Mouse (Mus musculus): ENCODE measurements around the gene Tacstd2. TPM values are rescaled to one million over a fixed set of nuclear protein-coding genes. Genes with fewer than 3 reads are reported as not detected.
A peak's percentile ranks its signal among the peaks of the same experiment; 100 is the strongest.
"Not testable (repeated sequence)": the region's sequence is repeated elsewhere in the genome, so short reads cannot be mapped to it uniquely, and the experiment has no call there.

Tacstd2 gene
- 1 to 10 TPM in 1 of 2 experiments, under 1 TPM in 1; 0.20 to 1.0 TPM for total RNA-seq (2021)

DNA sequence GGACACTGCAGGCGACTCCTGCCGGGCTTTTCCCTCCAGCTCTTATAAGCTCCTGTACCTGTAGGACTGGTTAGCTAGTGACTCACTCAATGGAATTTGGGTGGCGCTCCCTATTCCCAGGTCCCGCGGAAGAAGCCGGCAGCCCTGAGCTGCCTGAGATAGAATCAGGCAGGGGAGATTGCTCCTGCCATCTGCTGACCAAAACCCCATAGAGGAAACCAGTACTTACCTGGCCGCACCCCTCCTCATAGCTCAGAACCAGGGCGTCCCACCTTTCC is at the start of gene Tacstd2:
Gene Tacstd2 (minus strand): TSS at position 20 of the 278 bp plus-strand sequence.
- intact Hi-C loops (cut with DNase I): no loop called here
- DNase-seq (ENCODE audit: extremely low spot score in 1 of 2, low spot score in 2 of 2): no peak

DNA sequence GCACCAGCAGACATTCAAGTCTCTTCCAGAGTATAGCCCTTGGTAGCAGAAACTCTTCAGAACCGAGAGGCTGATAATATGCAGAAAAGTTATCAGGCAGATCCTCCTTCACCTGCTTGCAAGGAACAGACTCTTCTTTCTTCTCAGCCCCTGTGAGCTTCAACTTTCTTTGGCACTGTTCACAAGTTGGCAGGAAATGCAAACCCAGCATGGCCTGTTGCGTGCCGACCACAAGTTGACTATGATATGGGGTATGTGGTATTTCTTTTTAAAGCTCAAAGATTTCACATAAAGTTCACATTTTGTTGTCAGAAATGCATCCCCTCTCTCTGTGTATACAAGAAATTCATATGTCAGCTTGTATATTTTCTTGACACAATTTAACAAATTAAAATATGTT is 30.7 kb upstream of the Tacstd2 start:
- intact Hi-C loops (cut with DNase I): no loop called here
- DNase-seq (ENCODE audit: extremely low spot score in 1 of 2, low spot score in 2 of 2): no peak

DNA sequence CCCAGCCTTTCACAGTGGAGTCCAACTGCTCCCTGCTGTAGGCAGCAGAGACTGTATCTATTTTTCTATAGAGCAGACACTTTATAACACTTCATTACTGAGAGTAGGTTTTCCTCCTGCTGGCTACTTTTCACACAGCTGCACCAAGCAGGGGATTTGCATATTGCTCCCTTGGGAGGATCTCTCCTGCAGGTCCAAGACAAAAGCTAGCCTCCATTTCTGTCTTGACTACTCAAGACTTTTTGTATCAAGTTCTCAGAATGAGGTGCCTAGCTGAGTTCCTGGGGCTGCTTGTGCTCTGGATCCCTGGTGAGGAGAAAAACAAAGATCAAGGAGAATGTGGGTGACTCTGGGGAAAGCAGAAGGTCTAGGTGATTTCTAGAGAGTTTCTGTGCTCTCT is 19.8 kb upstream of the Tacstd2 start:
- intact Hi-C loops (cut with DNase I): no loop called here

GRCm38 (mm10) chr6:67549550-67549949 is 14.0 kb upstream of the Tacstd2 start:
- intact Hi-C loops (cut with DNase I): no loop called here
- DNase-seq (ENCODE audit: extremely low spot score in 1 of 2, low spot score in 2 of 2): no peak

More for the DNA sequence above, 19.8 kb upstream of the Tacstd2 start:
- DNase-seq (ENCODE audit: extremely low spot score in 1 of 2, low spot score in 2 of 2): no peak

DNA sequence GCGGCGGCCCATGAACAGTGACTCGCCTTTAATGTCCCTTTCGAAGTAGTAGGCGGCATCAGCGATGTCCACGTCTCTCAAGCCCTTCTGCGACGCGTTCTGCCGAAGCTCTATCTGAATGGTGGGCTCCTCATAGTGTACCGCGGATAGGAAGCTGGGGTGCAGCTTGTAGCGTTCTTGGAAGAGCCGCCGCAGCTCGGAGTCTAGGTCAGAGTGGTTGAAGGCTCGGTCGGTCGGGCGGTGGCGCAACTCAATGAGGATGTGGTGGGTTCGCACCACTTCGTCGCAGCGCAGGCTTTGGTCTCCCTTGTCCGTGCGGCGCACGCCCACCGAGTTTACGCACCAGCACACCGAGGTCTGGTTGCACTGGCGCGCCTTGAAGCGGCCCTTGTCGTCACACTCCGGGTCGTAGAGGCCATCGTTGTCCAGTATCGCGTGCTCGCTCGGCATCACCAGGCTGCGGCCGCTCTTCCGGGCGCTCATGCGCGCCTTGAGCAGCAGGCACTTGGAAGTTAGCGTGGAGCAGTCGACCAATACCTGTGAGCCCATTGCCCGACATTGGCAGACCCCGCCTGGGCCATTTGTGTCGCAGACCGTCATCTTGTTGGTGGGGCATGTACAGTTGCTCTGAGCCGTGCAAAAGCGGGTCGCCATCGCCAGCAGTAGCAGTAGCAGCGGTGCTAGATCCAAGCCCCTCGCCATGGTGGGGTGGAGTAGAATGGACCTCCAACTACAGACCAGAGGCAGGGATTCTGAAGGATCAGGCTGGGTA is 405 bp downstream of the Tacstd2 start:
- intact Hi-C loops (cut with DNase I): no loop called here
- DNase-seq (ENCODE audit: extremely low spot score in 1 of 2, low spot score in 2 of 2): peak in 1 of 2 experiments; percentile 31

GRCm38 (mm10) chr6:67534191-67535004 is 1.2 kb downstream of the Tacstd2 start:
- intact Hi-C loops (cut with DNase I): no loop called here
- DNase-seq (ENCODE audit: extremely low spot score in 1 of 2, low spot score in 2 of 2): no peak

GRCm38 (mm10) chr6:67532665-67533440 is 2.7 kb downstream of the Tacstd2 start:
- intact Hi-C loops (cut with DNase I): no loop called here
- peak in 1 of 2 experiments; percentile 40 for DNase-seq (ENCODE audit: extremely low spot score in 1 of 2, low spot score in 2 of 2)

DNA sequence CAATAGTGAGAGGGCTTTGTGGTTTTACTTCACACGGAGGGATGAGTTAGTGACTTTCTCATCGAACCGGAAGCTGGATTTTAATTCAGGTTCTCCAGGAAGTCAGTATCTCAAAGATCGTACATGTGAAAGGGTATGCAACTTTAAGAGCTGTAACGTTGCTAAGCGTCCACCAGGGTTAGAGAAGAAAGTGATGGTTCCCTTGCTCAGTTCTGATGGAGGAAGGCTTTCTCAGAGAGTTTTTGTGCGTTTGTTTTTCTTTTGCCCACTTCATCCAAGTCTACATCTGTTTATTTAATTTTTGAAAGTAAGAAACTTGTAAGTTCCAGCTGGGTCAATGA is 3.8 kb downstream of the Tacstd2 start:
- intact Hi-C loops (cut with DNase I): no loop called here
- DNase-seq (ENCODE audit: extremely low spot score in 1 of 2, low spot score in 2 of 2): no peak

DNA sequence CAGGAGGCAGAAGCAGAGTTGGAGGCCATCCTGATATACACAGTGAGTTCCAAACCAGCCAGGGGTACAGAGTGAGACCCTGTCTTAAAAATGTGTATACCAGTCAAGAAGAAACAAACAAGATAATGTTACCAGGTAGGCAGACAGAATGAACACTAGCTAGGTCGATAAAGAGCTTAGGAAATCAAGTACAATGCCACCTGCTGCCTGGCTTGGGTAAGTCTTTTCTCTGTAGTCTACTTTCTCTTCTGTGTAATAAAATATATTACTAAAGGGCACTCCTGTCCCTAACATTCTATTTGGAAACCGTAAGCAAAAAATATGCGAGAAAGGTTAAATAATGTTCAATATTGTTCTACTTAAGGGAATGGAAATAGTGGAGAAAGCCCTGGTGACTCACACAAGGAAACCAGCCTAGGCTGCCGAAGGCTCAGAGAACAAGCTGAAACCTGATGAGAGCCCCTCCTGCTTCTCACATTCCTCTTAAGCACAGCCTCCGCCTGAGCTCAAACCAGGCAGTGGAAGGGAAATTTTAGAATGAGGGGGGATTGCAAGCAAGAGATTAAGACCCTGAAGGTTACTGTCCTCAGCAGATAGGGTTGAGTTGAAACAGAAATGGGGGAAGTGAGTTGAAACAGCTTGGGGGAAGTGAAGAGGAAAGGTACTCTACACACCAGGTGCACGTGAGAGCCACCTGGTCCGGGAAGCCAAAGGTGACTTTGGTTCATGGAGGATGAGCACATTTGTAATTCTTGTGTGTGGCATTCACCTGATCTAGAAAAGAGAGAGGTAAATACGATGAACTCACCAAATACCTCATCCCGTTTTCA is 4.4 kb downstream of the Tacstd2 start:
- no peak for DNase-seq (ENCODE audit: extremely low spot score in 1 of 2, low spot score in 2 of 2)
- intact Hi-C loops (cut with DNase I): no loop called here

DNA sequence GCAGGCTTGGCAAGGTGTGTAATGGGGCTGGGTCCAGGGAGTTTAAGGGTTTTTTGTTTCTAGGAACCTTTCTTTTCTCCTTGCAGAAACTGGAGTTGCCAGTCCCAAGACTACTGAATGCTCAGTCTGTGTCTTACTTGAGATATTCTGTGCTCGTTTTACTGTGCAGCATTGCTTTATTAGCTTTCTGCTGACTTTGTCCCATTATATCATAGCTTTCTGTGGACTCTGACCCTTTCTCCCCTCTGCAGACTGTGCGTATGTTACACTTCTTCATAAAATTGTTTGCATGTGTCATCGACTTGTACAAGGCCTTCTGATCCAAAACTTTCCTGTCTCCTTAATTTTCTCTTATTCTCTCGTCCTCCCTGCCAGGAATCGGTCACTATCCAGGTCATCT is 9.2 kb downstream of the Tacstd2 start:
- no peak for DNase-seq (ENCODE audit: extremely low spot score in 1 of 2, low spot score in 2 of 2)
- intact Hi-C loops (cut with DNase I): no loop called here

DNA sequence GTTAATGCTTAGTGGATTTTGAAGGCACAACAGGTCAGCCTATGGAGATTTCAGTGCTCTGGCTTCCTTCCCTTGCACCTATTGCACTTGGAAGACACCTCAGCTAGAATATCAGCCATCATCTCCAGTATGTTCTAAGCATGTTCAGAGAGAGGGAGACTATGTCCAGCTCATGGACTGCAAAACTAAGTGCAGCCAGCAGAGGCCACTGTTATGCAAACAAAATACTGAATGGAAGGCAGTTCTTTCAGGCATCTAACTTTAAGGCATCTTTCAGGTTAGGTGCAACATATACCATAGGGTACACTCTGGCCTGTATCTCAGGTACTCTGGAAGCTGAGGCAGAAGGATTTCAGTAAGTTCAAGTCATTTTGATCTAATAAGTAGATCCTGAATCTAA is 24.8 kb downstream of the Tacstd2 start:
- DNase-seq (ENCODE audit: extremely low spot score in 1 of 2, low spot score in 2 of 2): peak in 1 of 2 experiments; percentile 28
- intact Hi-C loops (cut with DNase I): no loop called here

- intact Hi-C loops (cut with DNase I); DNase-seq (ENCODE audit: extremely low spot score in 1 of 2, low spot score in 2 of 2): not testable (repeated sequence)
Observed at GRCm38 (mm10) chr6:67501938-67502337, 33.7 kb downstream of the Tacstd2 start.

DNA sequence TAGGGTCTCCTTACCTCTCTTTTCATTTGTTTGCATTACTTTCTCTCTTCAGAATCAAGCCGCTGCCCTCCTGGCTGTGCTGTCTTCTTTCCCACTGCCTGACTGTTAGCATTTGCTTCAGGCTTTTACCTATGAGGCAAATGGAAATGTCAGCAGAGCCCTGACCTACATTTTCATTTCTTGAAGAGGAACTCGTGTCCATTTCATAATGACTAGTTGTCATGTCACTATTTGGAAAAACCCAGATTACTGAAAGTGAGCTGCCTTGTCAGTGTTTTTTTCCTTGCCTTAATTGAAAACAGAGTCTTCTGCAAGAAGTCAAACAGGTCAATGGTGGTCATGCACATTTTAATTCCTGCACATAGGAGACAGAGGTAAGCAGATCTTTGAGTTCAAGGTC is 43.8 kb downstream of the Tacstd2 start, which contains the start of gene Il23r:
Gene Il23r (minus strand): TSS at position 101 of the 400 bp plus-strand sequence.
- no peak for DNase-seq (ENCODE audit: extremely low spot score in 1 of 2, low spot score in 2 of 2)
- intact Hi-C loops (cut with DNase I): no loop called here

Other genes starting within 250 kb of the Tacstd2 start
- under 1 TPM; 0.28 to 0.92 TPM for gene Il12rb2, start 159.6 kb downstream of the Tacstd2 start, total RNA-seq (2021)
- gene Il23r, start 43.9 kb downstream of the Tacstd2 start, total RNA-seq (2021): under 1 TPM in 1 of 2 experiments, not detected in 1; 0.14 TPM

All from left cerebral cortex, postnatal 10 days (tissue).